Mouse (Mus musculus) limb, embryonic 12.5 days (tissue): Measurements from ENCODE around the gene Grip2. TPM values are rescaled to one million over a fixed set of nuclear protein-coding genes. Genes with fewer than 3 reads are reported as not detected.
A peak's percentile ranks its signal among the peaks of the same experiment; 100 is the strongest.

ENCODE experiments used
- ATAC-seq: fragments of 200-750 bp; cut with Nextera tagmentation; 2 replicates; pipeline ENCODE4 v1.8.0; 2017; ENCODE audit warnings: low read depth, moderate TSS enrichment; ENCODE audit not compliant: insufficient number of reproducible peaks, insufficient read depth, low FRiP score, low TSS enrichment
- H3K27ac ChIP-seq: fragments of 300-500 bp; sonication (generic); 2 replicates; pipeline ENCODE4 v1.5.1; 2016; ENCODE audit warnings: mild to moderate bottlenecking, moderate library complexity
- H3K27me3 ChIP-seq: fragments of 300-500 bp; sonication (generic); 2 replicates; pipeline ENCODE4 v1.6.1; 2016; ENCODE audit warnings: mild to moderate bottlenecking, moderate library complexity
- H3K36me3 ChIP-seq: fragments of 300-500 bp; sonication (generic); 2 replicates; pipeline ENCODE4 v1.6.1; 2016; ENCODE audit warnings: mild to moderate bottlenecking, moderate library complexity
- H3K4me1 ChIP-seq: fragments of 300-500 bp; sonication (generic); replicated peaks from 2 replicates; pipeline ENCODE4 v1.6.1; 2016
- H3K4me2 ChIP-seq: fragments of 300-500 bp; sonication (generic); 2 replicates; pipeline ENCODE4 v1.6.1; 2016; ENCODE audit warnings: mild to moderate bottlenecking, moderate library complexity
- H3K4me3 ChIP-seq: fragments of 300-500 bp; sonication (generic); replicated peaks from 2 replicates; pipeline ENCODE4 v1.5.1; 2016; ENCODE audit warnings: mild to moderate bottlenecking
- H3K9ac ChIP-seq: fragments of 300-500 bp; sonication (generic); replicated peaks from 2 replicates; pipeline ENCODE4 v1.6.1; 2016; ENCODE audit warnings: mild to moderate bottlenecking, moderate library complexity
- H3K9me3 ChIP-seq: fragments of 300-500 bp; sonication (generic); 2 replicates; pipeline ENCODE4 v1.6.1; 2016; ENCODE audit warnings: mild to moderate bottlenecking, moderate library complexity
- WGBS: fragments of 180-500 bp; shearing (Covaris S2); methylation state at CpG from one replicate; pipeline ENCODE4 v1.1.7; 2016; 5-methylcytosine and 5-hydroxymethylcytosine counted together
- polyA plus RNA-seq: library from polyadenylated mRNA; unstranded; fragments of >200 nt; fragmentation: Nextera tagmentation; extraction: Ambion mirVana; gene quantifications from 2 replicates; pipeline ENCODE4 v1.2.1, GENCODE M21; 2016

Gene Grip2
- 0.74 and 1.2 TPM in 2 replicates for polyA plus RNA-seq

GRCm38 (mm10) chr6:91827016-91827570, at the start of gene Grip2:
Gene Grip2 (minus strand): TSS chr6:91827250.
- Histone ChIP-seq H3K4me3 (no peak within 1 kb of the TSS), H3K36me3 (no peaks in the 10 kb centered on the region), H3K27me3 (peaks cover 11% of the 10 kb centered on the region; the same call in 1 of the 2 replicates), H3K4me2 (no peak within 1 kb of the TSS), H3K4me1 (no peaks in the 10 kb centered on the region), H3K9ac (no peak within 1 kb of the TSS), H3K27ac (no peak within 1 kb of the TSS), H3K9me3 (no peaks in the 10 kb centered on the region)
- no peak for ATAC-seq
- WGBS: 49% methylated on average over 9 of the region's 11 CpGs

- no peak overlapping the region for H3K4me3 ChIP-seq
- H3K4me1 ChIP-seq: no peaks in the 10 kb centered on the region
- 71% methylated on average over 2 of the region's 2 CpGs for WGBS
- H3K27ac ChIP-seq: no peak overlapping the region
- H3K9ac ChIP-seq: no peak overlapping the region
- no peaks in the 10 kb centered on the region for H3K9me3 ChIP-seq
- no peak overlapping the region for H3K4me2 ChIP-seq
- H3K36me3 ChIP-seq: no peaks in the 10 kb centered on the region
- ATAC-seq: no peak
- peaks cover 15% of the 10 kb centered on the region; the same call in 1 of the 2 replicates for H3K27me3 ChIP-seq
These were observed 45.7 kb upstream of the Grip2 start for GRCm38 (mm10) chr6:91872781-91873180.

- H3K4me3 ChIP-seq: no peak overlapping the region
- no peak overlapping the region for H3K27ac ChIP-seq
- H3K9ac ChIP-seq: no peak overlapping the region
- no peaks in the 10 kb centered on the region for H3K36me3 ChIP-seq
- H3K4me2 ChIP-seq: no peak overlapping the region
- H3K9me3 ChIP-seq: no peaks in the 10 kb centered on the region
- H3K27me3 ChIP-seq: peaks cover 8% of the 10 kb centered on the region; the same call in 1 of the 2 replicates
- no peak for ATAC-seq
- H3K4me1 ChIP-seq: no peaks in the 10 kb centered on the region
- WGBS: 88% methylated on average over 5 of the region's 5 CpGs
These were observed 41.0 kb upstream of the Grip2 start for GRCm38 (mm10) chr6:91868091-91868490.

- 77% methylated on average over 11 of the region's 11 CpGs for WGBS
- ATAC-seq: no peak
These were observed 38.6 kb upstream of the Grip2 start for GRCm38 (mm10) chr6:91865601-91866000.

GRCm38 (mm10) chr6:91864595-91864994, 37.5 kb upstream of the Grip2 start:
- Histone ChIP-seq H3K9me3 (peaks cover 8% of the 10 kb centered on the region; the same call in 1 of the 2 replicates), H3K27me3 (0 out of 2 replicates have a peak, but pooled peaks cover 3% of the 10 kb centered on the region), H3K4me2 (no peak overlapping the region), H3K4me1 (no peaks in the 10 kb centered on the region), H3K4me3 (no peak overlapping the region), H3K36me3 (no peaks in the 10 kb centered on the region), H3K9ac (no peak overlapping the region), H3K27ac (no peak overlapping the region)
- no peak for ATAC-seq
- WGBS: 74% methylated on average over 5 of the region's 5 CpGs

More at GRCm38 (mm10) chr6:91865601-91866000, 38.6 kb upstream of the Grip2 start:
- no peak overlapping the region for H3K4me2 ChIP-seq
- H3K4me1 ChIP-seq: no peaks in the 10 kb centered on the region
- H3K27me3 ChIP-seq: 0 out of 2 replicates have a peak, but pooled peaks cover 3% of the 10 kb centered on the region
- H3K4me3 ChIP-seq: no peak overlapping the region
- H3K36me3 ChIP-seq: no peaks in the 10 kb centered on the region
- peaks cover 6% of the 10 kb centered on the region; the same call in 1 of the 2 replicates for H3K9me3 ChIP-seq
- no peak overlapping the region for H3K27ac ChIP-seq
- no peak overlapping the region for H3K9ac ChIP-seq

- Histone ChIP-seq H3K4me3 (no peak overlapping the region), H3K4me2 (no peak overlapping the region), H3K9ac (no peak overlapping the region), H3K27ac (no peak overlapping the region), H3K9me3 (peaks cover 8% of the 10 kb centered on the region; the same call in 1 of the 2 replicates), H3K27me3 (0 out of 2 replicates have a peak, but pooled peaks cover 3% of the 10 kb centered on the region), H3K36me3 (no peaks in the 10 kb centered on the region), H3K4me1 (no peaks in the 10 kb centered on the region)
- no peak for ATAC-seq
These were observed 35.8 kb upstream of the Grip2 start for GRCm38 (mm10) chr6:91862848-91863247.

- no peak overlapping the region for H3K27ac ChIP-seq
- 86% methylated on average over 5 of the region's 5 CpGs for WGBS
- H3K27me3 ChIP-seq: peaks cover 6% of the 10 kb centered on the region; the same call in 1 of the 2 replicates
- ATAC-seq: no peak
- peaks cover 8% of the 10 kb centered on the region; the same call in 1 of the 2 replicates for H3K9me3 ChIP-seq
- no peak overlapping the region for H3K9ac ChIP-seq
- no peak overlapping the region for H3K4me3 ChIP-seq
- H3K4me1 ChIP-seq: no peaks in the 10 kb centered on the region
- H3K4me2 ChIP-seq: no peak overlapping the region
- no peaks in the 10 kb centered on the region for H3K36me3 ChIP-seq
These were observed 31.3 kb upstream of the Grip2 start for GRCm38 (mm10) chr6:91858339-91858738.

GRCm38 (mm10) chr6:91852550-91852949, 25.5 kb upstream of the Grip2 start:
- 10% methylated on average over 2 of the region's 2 CpGs for WGBS
- H3K27ac ChIP-seq: no peak overlapping the region
- no peak overlapping the region for H3K9ac ChIP-seq
- no peak for ATAC-seq
- H3K4me1 ChIP-seq: no peaks in the 10 kb centered on the region
- no peaks in the 10 kb centered on the region for H3K9me3 ChIP-seq
- H3K4me2 ChIP-seq: no peak overlapping the region
- H3K36me3 ChIP-seq: no peaks in the 10 kb centered on the region
- no peak overlapping the region for H3K4me3 ChIP-seq
- H3K27me3 ChIP-seq: peaks cover 10% of the 10 kb centered on the region; the same call in 1 of the 2 replicates

GRCm38 (mm10) chr6:91843628-91844153, 16.6 kb upstream of the Grip2 start:
- Histone ChIP-seq H3K36me3 (no peaks in the 10 kb centered on the region), H3K4me1 (peaks cover 15% of the 10 kb centered on the region), H3K4me2 (peak overlapping the region; percentile 94), H3K27ac (no peak overlapping the region), H3K27me3 (peaks cover 85% of the 10 kb centered on the region), H3K4me3 (peak overlapping the region; percentile 55), H3K9ac (peak overlapping the region; percentile 46), H3K9me3 (no peaks in the 10 kb centered on the region)
- 5% methylated on average over 69 of the region's 69 CpGs for WGBS
- no peak for ATAC-seq

- peak overlapping the region; percentile 94 for H3K4me2 ChIP-seq
- 0 out of 2 replicates have a peak overlapping the region, but pooled peaks have one; percentile 46 for H3K9ac ChIP-seq
- H3K27me3 ChIP-seq: peaks cover 90% of the 10 kb centered on the region
- no peak overlapping the region for H3K27ac ChIP-seq
- H3K9me3 ChIP-seq: no peaks in the 10 kb centered on the region
- peak overlapping the region; percentile 55 for H3K4me3 ChIP-seq
- H3K36me3 ChIP-seq: no peaks in the 10 kb centered on the region
- no peak for ATAC-seq
- 3% methylated on average over 46 of the region's 46 CpGs for WGBS
- peaks cover 15% of the 10 kb centered on the region for H3K4me1 ChIP-seq
These were observed 16.0 kb upstream of the Grip2 start for GRCm38 (mm10) chr6:91842897-91843627.
